Mouse (Mus musculus) left cerebral cortex, adult 2 months (tissue): ENCODE measurements at regions not wholly inside any gene's neighbourhood (a gene's known extent, or its start where the extent isn't known, plus 50 kb on each side); places are given as distances from the start of the nearest gene placed in this dataset.
"Not testable (repeated sequence)": the region's sequence is repeated elsewhere in the genome, so short reads cannot be mapped to it uniquely, and the experiment has no call there.

Source experiments
- DNase-seq, 2 experiments: peaks; one replicate each; pipeline ENCODE4 v3.0.0; 2021 to 2022; ENCODE audit warnings: low spot score in 2 of 2, mixed read lengths in 1 of 2; ENCODE audit errors: extremely low spot score in 1 of 2
- H3K27ac ChIP-seq: fragments of 200-600 bp; 2 replicates; pipeline ENCODE4 v1.8.1; 2022
- H3K4me3 ChIP-seq: fragments of 200-600 bp; 2 replicates; pipeline ENCODE4 v1.8.1; 2022
- intact Hi-C: fragments of 180-260 bp; cut with DNase I; formaldehyde crosslinking; loops from one replicate; pipeline ENCODE4 v1.15.1; 2025

- H3K4me3 ChIP-seq: peak overlapping the region; percentile 39
Measured at GRCm38 (mm10) chr12:20614766-20615165, 375.5 kb upstream of the Asap2 start.

More at GRCm38 (mm10) chr12:20614766-20615165, 375.5 kb upstream of the Asap2 start:
- H3K27ac ChIP-seq, intact Hi-C loops: not testable (repeated sequence)
- peak; percentile 74 to 75 for DNase-seq
